Mouse (Mus musculus) cortical plate, adult 2 months (tissue): Measurements from ENCODE around the gene Mkrn3.

Experiments
- CTCF ChIP-seq: fragments of 200-500 bp; IDR thresholded peaks from 2 replicates; pipeline ENCODE4 v1.5.1; 2011; ENCODE audit warnings: mild to moderate bottlenecking, control low read depth, low read length; ENCODE audit not compliant: insufficient read depth; ENCODE audit errors: extremely low read depth
- POLR2A ChIP-seq: fragments of 200-500 bp; IDR thresholded peaks from 2 replicates; pipeline ENCODE4 v1.6.1; 2011; ENCODE audit warnings: mild to moderate bottlenecking, low read length, control low read depth; ENCODE audit not compliant: insufficient read depth; ENCODE audit errors: extremely low read depth

DNA sequence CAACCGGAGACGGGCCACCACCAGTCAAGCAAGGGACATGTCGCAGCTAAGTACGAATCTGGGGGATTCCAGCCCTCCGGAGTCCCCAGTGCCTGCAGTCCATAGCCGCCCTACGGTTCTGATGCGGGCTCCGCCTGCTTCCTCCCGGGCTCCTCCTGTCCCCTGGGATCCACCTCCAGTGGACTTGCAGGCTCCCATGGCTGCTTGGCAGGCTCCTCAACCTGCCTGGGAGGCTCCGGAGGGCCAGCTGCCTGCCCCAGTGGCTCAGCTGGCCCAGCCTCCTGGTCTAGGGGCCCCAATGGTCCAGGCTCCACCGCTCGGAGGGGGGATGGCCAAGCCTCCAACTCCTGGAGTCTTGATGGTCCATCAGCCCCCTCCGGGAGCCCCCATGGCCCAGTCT is 42.6 kb downstream of the Mkrn3 start:
- TF ChIP-seq CTCF (no peak), POLR2A (no peak)
